Mouse (Mus musculus): Measurements from ENCODE around the gene Whrn. TPM values are rescaled to one million over a fixed set of nuclear protein-coding genes. Genes with fewer than 3 reads are reported as not detected.

The Whrn gene
- polyA plus RNA-seq, 1 experiment from 2014 or later: 0.61 TPM

GRCm38 (mm10) chr4:63391322-63391721 is 104.5 kb downstream of the Whrn start:
- Histone ChIP-seq H3K4me3 (ENCODE audit: low read depth, low read length) (no peak overlapping the region), H3K27ac (ENCODE audit: low read depth) (peak overlapping the region; percentile 65), H3K9ac (replicated peaks) (no peak overlapping the region; the same call in 1 of the 2 replicates), H3K27me3 (ENCODE audit: insufficient read depth, low read length) (no peaks in the 10 kb centered on the region), H3K4me1 (ENCODE audit: insufficient read depth) (peaks cover 23% of the 10 kb centered on the region), H3K9me3 (ENCODE audit: low read length) (no peaks in the 10 kb centered on the region), H3K4me2 (ENCODE audit: low read depth, low read length) (peak overlapping the region; percentile 27; the same call in 1 of the 2 replicates), H3K36me3 (replicated peaks; ENCODE audit: insufficient read depth, low read length) (peaks cover 28% of the 10 kb centered on the region)
- whole genome bisulfite sequencing (ENCODE audit: insufficient replicate concordance): 41% methylated on average over 6 of the region's 6 CpGs
- TF ChIP-seq EP300 (IDR thresholded peaks at IDR 0.05; ENCODE audit: low read depth) (no peak), CTCF (IDR thresholded peaks at IDR 0.05; ENCODE audit: low read depth) (no peak)
- DNase-seq (peak; percentile 53), ATAC-seq (peak; percentile 24)

- Histone ChIP-seq H3K27ac (ENCODE audit: low read depth) (peak overlapping the region; percentile 23; the same call in 1 of the 2 replicates), H3K4me3 (ENCODE audit: low read depth, low read length) (no peak overlapping the region), H3K9me3 (ENCODE audit: low read length) (no peaks in the 10 kb centered on the region), H3K4me2 (ENCODE audit: low read depth, low read length) (no peak overlapping the region), H3K4me1 (ENCODE audit: insufficient read depth) (peaks cover 26% of the 10 kb centered on the region), H3K36me3 (replicated peaks; ENCODE audit: insufficient read depth, low read length) (peaks cover 23% of the 10 kb centered on the region), H3K9ac (replicated peaks) (no peak overlapping the region), H3K27me3 (ENCODE audit: insufficient read depth, low read length) (no peaks in the 10 kb centered on the region)
- ATAC-seq (peak; percentile 35), DNase-seq (no peak)
- peak; percentile 72 for TF ChIP-seq EP300 (IDR thresholded peaks at IDR 0.05; ENCODE audit: low read depth)
- TF ChIP-seq CTCF (IDR thresholded peaks at IDR 0.05; ENCODE audit: low read depth): no peak
- WGBS (ENCODE audit: insufficient replicate concordance): 61% methylated on average over 11 of the region's 11 CpGs
These were observed 105.8 kb downstream of the Whrn start for GRCm38 (mm10) chr4:63389887-63390528.

GRCm38 (mm10) chr4:63389121-63389886 is 106.5 kb downstream of the Whrn start:
- 48% methylated on average over 8 of the region's 8 CpGs for WGBS (ENCODE audit: insufficient replicate concordance)
- H3K4me3 ChIP-seq (ENCODE audit: low read depth, low read length): no peak overlapping the region
- H3K4me2 ChIP-seq (ENCODE audit: low read depth, low read length): no peak overlapping the region; the same call in 1 of the 2 replicates
- no peaks in the 10 kb centered on the region for H3K27me3 ChIP-seq (ENCODE audit: insufficient read depth, low read length)
- TF ChIP-seq CTCF (IDR thresholded peaks at IDR 0.05; ENCODE audit: low read depth): no peak
- TF ChIP-seq EP300 (IDR thresholded peaks at IDR 0.05; ENCODE audit: low read depth): no peak
- H3K27ac ChIP-seq (ENCODE audit: low read depth): peak overlapping the region; percentile 52
- no peak overlapping the region for H3K9ac ChIP-seq (replicated peaks)
- H3K4me1 ChIP-seq (ENCODE audit: insufficient read depth): peaks cover 26% of the 10 kb centered on the region
- no peaks in the 10 kb centered on the region for H3K9me3 ChIP-seq (ENCODE audit: low read length)
- ATAC-seq: peak; percentile 33
- H3K36me3 ChIP-seq (replicated peaks; ENCODE audit: insufficient read depth, low read length): peaks cover 21% of the 10 kb centered on the region
- no peak for DNase-seq

GRCm38 (mm10) chr4:63388029-63388428 is 107.8 kb downstream of the Whrn start:
- no peak overlapping the region for H3K4me2 ChIP-seq (ENCODE audit: low read depth, low read length)
- WGBS (ENCODE audit: insufficient replicate concordance): 89% methylated on average over 6 of the region's 6 CpGs
- H3K27ac ChIP-seq (ENCODE audit: low read depth): no peak overlapping the region
- DNase-seq (no peak), ATAC-seq (no peak)
- H3K9ac ChIP-seq (replicated peaks): no peak overlapping the region
- no peaks in the 10 kb centered on the region for H3K27me3 ChIP-seq (ENCODE audit: insufficient read depth, low read length)
- no peaks in the 10 kb centered on the region for H3K9me3 ChIP-seq (ENCODE audit: low read length)
- peaks cover 29% of the 10 kb centered on the region for H3K36me3 ChIP-seq (replicated peaks; ENCODE audit: insufficient read depth, low read length)
- peaks cover 36% of the 10 kb centered on the region for H3K4me1 ChIP-seq (ENCODE audit: insufficient read depth)
- no peak overlapping the region for H3K4me3 ChIP-seq (ENCODE audit: low read depth, low read length)
- TF ChIP-seq CTCF (IDR thresholded peaks at IDR 0.05; ENCODE audit: low read depth): no peak
- TF ChIP-seq EP300 (IDR thresholded peaks at IDR 0.05; ENCODE audit: low read depth): no peak

GRCm38 (mm10) chr4:63385784-63386183 is 110.0 kb downstream of the Whrn start:
- no peak for DNase-seq
- peak overlapping the region; percentile 71 for H3K27ac ChIP-seq (ENCODE audit: low read depth)
- H3K9ac ChIP-seq (replicated peaks): no peak overlapping the region
- no peaks in the 10 kb centered on the region for H3K9me3 ChIP-seq (ENCODE audit: low read length)
- TF ChIP-seq EP300 (IDR thresholded peaks at IDR 0.05; ENCODE audit: low read depth): no peak
- no peak for TF ChIP-seq CTCF (IDR thresholded peaks at IDR 0.05; ENCODE audit: low read depth)
- H3K4me1 ChIP-seq (ENCODE audit: insufficient read depth): peaks cover 38% of the 10 kb centered on the region
- no peaks in the 10 kb centered on the region for H3K27me3 ChIP-seq (ENCODE audit: insufficient read depth, low read length)
- peak overlapping the region; percentile 49; the same call in 1 of the 2 replicates for H3K4me2 ChIP-seq (ENCODE audit: low read depth, low read length)
- WGBS (ENCODE audit: insufficient replicate concordance): 40% methylated on average over 11 of the region's 11 CpGs
- H3K36me3 ChIP-seq (replicated peaks; ENCODE audit: insufficient read depth, low read length): peaks cover 42% of the 10 kb centered on the region
- H3K4me3 ChIP-seq (ENCODE audit: low read depth, low read length): peak overlapping the region; percentile 4; the same call in 1 of the 2 replicates
- ATAC-seq: peak; percentile 18; the same call in 1 of the 2 replicates

- Histone ChIP-seq H3K27ac (ENCODE audit: low read depth) (peak overlapping the region; percentile 46), H3K4me3 (ENCODE audit: low read depth, low read length) (no peak overlapping the region), H3K9me3 (ENCODE audit: low read length) (no peaks in the 10 kb centered on the region), H3K9ac (replicated peaks) (no peak overlapping the region), H3K4me1 (ENCODE audit: insufficient read depth) (peaks cover 34% of the 10 kb centered on the region), H3K27me3 (ENCODE audit: insufficient read depth, low read length) (no peaks in the 10 kb centered on the region), H3K36me3 (replicated peaks; ENCODE audit: insufficient read depth, low read length) (peaks cover 37% of the 10 kb centered on the region), H3K4me2 (ENCODE audit: low read depth, low read length) (no peak overlapping the region)
- DNase-seq (no peak), ATAC-seq (no peak)
- TF ChIP-seq CTCF (IDR thresholded peaks at IDR 0.05; ENCODE audit: low read depth) (no peak), EP300 (IDR thresholded peaks at IDR 0.05; ENCODE audit: low read depth) (no peak)
- 87% methylated on average over 3 of the region's 3 CpGs for WGBS (ENCODE audit: insufficient replicate concordance)
These were observed 110.5 kb downstream of the Whrn start for GRCm38 (mm10) chr4:63385253-63385652.
